Mouse (Mus musculus) embryonic fibroblast, embryonic 13.5 days (primary cell): Measurements from ENCODE around the gene Gcgr.

Experiments used
- CTCF ChIP-seq: IDR thresholded peaks from 2 replicates; pipeline ENCODE4 v1.5.1; 2011; ENCODE audit warnings: mild to moderate bottlenecking, control low read depth, low read length, moderate library complexity, borderline replicate concordance; ENCODE audit not compliant: insufficient read depth
- POLR2A ChIP-seq: IDR thresholded peaks from 2 replicates; pipeline ENCODE4 v1.6.1; 2011; ENCODE audit warnings: low read depth, mild to moderate bottlenecking, control low read depth, low read length, moderate library complexity

GRCm38 (mm10) chr11:120497436-120497835 is 33.1 kb upstream of the Gcgr start:
- no peak for TF ChIP-seq CTCF
- no peak for TF ChIP-seq POLR2A
